Mouse (Mus musculus): Measurements from ENCODE around the gene Sfpq.

GRCm38 (mm10) chr4:127000601-127001105, 20.5 kb upstream of the Sfpq start:
- TF ChIP-seq CTCF (IDR thresholded peaks at IDR 0.05; ENCODE audit: control insufficient read depth, insufficient read depth, insufficient read length) (no peak), MYOD1 (IDR thresholded peaks at IDR 0.05; ENCODE audit: control insufficient read depth, insufficient read length, low read depth) (no peak)

Data from C2C12 (cell line).